Mouse (Mus musculus) frontal cortex, adult 2 months (tissue): Measurements from ENCODE around the gene Fblim1. TPM values are rescaled to one million over a fixed set of nuclear protein-coding genes. Genes with fewer than 3 reads are reported as not detected.

ENCODE experiments used
- DNase-seq, 2 experiments: peaks; one replicate each; pipeline ENCODE4 v3.0.0; 2022; ENCODE audit warnings: low spot score in 1 of 2; ENCODE audit errors: extremely low spot score in 1 of 2
- polyA plus RNA-seq: library from polyadenylated mRNA; depleted of rRNA; stranded (reverse); fragments of >200 nt; gene quantifications from 2 replicates; pipeline ENCODE4 v1.2.3, GENCODE M21; 2012

Fblim1 gene
- polyA plus RNA-seq, 1 experiment, result 1.0 TPM

DNA sequence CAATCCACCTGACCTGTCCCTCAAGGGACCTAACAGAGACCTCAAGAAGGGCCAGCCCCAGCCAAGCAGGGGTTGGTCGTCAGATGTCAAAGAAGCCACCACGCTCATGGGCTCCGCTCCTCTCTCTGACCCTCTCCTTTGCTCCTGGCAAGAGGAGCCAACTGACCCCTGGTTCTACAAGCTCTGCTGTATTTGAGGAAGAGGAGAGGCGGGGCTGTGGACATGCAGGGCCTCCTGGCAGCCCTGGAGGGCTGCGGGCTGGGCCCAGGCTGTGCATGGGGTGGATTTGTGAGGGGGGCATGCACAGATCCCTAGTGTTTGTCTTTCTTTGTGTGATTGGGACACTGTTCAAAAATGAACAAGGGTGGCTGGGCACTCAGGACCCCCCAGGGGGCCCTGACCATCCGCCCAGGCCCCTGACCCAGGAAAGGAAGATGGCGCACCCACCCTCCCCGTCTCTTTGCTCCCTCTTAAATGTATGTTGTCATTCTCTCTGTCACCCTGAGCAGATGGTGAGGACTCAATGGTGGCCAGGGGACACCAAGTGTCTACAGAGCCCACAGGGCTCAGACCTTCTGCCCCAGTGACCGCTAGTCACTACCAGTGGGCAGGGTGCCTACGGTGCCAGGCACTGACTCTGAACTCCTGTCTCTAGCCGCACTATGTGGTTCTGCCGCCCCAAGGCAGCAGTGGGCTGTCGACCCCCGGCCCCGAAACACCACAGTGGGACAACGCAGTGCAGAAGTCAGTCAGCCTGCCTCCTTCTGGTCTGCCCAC is 20.1 kb upstream of the Fblim1 start:
- no peak for DNase-seq

DNA sequence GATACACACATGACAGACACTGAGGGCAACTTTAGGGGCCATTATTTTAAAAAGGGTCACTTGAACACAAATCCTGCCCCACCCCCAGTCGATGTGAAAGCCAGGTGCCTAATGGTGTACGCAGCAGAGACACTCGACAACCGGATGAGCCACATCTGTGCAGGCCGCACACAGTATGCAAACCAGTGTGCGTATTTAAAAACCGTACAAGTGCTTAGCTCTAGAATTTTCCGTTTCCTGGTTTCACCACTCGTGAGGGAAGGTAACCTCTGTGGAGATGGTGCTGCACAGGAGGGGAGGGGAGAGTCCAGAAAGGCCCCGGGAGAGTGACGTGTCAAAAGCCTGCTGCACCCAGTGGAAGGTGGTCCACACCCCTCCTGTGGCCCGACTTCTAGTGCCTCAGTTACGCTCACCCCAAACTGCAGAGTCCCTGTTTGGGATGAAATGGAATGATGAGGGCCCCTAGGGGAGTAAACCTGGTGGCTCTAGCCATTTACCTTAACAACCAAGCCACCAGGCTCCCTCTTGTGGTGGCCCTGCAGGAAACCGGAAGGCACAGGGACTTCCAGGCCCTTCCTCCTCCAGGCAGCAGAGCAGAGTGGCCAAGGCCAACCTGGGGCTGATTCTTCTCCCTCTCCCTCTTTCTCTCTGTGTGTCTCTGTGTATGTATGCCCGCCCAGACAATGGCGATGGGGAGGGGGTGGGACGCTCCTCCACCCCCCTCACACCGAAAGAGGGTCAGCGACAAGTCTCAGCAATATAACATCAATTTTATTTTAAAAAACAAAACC is 19.3 kb upstream of the Fblim1 start:
- DNase-seq, result peak in 1 of 2 experiments; percentile 48

DNA sequence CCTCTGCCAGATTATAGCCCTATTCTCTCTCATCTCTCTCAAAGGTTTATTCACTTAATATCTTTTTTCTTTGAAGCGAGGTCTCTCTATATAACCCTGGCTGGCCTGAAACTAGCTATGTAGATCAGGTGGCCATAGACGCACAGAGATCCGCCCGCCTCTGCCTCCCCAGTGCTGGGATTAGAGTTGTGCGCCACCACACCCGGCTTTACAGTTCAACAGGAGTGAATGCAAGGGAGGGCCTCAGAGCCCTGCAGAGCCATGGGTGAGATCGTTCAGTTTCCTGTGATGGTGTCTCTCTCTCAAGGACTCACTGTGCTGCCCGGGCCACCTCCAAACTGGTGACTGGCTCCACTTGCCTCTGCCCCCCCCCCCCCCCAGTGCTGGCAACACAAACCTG is 18.2 kb upstream of the Fblim1 start:
- no peak for DNase-seq

DNA sequence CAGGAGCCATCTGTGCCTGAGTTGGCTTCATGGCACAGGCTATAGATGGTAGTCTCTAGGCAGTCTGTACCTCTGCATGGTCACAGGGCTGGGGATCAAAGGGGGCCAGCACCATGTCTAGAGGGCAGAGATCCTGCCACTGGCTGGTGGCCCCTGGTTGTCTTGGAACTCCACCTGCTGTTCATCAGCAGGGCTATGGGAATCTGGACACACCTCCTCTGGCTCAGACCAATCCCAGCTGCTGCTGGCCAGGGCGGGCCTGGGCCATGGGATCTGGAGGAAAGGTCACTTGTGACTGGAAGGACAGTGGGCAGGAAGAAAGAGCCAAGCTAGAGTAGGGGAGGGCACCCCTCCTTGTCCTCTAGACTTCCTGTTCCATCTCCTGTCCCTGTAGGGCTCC is 17.8 kb upstream of the Fblim1 start, which contains the start of gene Slc25a34:
Gene Slc25a34, minus strand, starts transcription at position 156 of the 400 bp plus-strand sequence.
- peak in 1 of 2 experiments; percentile 19 for DNase-seq

DNA sequence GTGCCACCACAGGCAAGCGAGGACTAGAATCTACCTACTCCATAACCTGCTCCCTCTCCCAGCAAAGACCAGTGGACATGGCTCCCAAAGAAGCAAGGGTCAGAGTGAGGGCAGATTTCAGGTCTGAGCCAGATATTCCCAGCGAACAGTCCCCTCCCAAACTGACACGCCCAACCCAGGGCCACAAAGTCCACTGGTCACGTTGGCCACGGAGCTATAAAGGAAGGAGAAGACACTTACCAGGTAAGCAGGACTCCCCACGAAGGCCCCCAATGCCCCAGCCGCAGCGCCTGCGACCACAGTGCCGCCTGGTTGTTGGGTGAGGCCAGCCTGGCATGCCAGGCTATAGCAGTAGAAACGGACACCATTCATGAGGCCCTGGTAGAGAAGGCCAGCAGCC is 17.1 kb upstream of the Fblim1 start:
- DNase-seq, result no peak

DNA sequence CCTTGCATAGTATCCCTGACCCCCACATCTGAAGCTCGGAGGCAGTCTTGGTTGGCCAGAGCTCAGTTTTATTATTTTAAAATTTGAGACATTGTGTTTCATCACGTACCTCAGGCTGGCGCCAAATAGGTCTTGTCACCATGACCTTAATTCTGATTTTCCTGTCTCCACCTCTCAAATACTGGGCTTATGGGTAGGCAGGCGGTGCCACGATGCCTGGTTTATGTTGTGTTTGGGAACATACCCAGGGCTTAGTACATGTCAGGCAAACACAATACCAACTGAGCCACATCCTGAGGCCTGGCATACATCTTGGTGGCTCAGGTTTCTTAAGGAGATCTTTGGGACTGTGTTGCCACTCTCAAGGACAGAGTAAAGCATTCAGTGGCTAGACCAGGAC is 16.7 kb upstream of the Fblim1 start:
- no peak for DNase-seq

DNA sequence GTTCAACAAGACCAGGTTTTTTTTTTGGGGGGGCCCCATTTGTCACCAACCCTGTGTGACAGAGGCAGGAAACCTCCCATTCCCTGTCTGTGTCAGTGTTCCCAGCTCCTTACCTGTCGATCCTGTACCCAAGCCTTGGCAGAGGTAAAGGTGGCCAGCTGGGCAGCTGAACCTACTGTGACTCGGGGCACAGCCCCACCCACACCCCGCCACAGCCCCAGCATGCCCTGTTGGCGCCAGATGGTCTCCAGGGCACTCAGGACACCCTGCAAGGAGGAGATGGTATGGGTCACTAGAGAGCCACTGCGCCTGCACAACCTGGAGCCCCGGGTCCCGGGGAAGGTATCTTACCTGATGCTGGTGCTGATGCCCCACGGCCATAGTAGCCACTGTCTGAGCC is 16.2 kb upstream of the Fblim1 start:
- no peak for DNase-seq

DNA sequence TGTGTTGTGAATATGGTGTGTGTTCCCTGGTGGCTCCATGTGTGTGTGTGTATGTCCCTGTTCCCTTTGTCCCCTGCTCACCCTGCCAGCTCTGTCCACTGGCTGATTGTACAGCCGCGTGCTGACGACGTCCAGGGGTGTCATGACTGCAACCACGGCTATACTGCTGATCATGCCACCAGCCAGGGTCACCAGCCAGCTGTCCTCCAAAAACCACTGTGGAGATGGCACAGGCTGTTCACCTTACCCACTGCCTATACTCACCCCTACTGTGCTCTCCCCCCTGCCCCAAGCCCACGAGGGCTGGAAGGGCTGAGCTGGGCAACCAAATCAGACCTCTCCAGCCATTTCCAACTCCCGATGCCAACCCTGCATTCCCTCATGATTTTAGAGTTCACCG is 15.4 kb upstream of the Fblim1 start:
- DNase-seq, result no peak

DNA sequence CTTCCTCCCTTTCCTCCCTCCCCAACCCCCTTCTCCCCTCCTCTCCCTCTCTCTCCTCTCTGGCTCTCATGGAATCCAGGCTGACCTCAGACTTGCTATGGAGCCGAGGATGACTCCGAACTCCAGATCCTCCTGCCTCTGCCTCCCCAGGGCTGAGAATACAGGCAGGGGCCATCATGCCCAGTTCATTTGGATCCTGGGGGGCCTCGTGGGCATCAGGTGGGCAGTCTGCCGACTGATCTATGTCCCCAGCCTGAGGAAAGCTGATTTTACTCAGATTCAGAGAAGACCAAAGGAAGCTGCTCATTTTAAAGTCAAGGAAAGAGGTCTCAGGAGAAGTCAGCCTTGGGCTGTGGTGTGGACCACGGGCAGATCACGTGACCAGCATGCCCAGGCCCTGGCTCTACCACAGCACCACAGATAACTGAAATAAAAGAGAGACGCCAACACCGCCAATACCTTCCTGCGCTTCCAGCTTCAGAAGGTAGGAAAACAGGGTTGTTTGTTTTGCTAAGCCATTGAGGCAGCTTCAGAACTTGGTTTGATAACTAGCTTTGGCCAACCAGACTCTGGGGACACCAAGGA is 13.5 kb upstream of the Fblim1 start:
- no peak for DNase-seq

DNA sequence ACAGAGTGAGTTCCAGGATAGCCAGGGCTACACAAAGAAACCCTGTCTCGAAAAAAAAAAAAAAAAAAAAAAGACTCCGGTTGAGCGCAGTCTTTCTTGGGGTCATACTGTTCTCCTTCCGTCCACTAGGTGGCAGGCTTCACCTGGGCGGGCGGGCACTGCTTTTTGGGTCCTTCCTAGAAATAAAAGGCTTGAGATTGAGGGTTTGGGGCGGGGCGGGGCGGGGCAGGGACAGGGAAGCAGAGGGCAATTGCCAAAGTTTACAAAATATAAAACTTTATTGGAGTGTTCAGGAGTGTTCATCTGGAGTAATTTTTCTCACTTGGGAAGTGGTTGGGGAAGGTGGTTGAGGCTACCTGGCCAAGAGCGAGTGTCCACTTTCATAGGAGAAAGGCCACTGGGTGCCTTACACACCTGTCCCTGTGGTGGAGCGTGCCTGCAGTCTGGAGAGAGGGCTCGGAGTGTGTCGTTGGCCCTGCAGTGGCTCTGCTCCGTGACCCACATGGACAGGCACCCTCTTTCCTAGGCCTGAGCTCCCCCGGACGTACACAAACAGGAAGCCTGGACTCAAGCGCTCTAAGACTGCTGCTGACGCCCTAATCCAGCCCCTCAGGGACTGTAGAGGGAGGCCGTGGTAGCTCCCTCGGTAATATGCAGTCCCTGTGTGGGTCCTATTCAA is 12.8 kb upstream of the Fblim1 start, which contains the start of gene Tmem82:
Gene Tmem82, minus strand, starts transcription at position 69 of the 679 bp plus-strand sequence.
- peak in 1 of 2 experiments; percentile 61 for DNase-seq

DNA sequence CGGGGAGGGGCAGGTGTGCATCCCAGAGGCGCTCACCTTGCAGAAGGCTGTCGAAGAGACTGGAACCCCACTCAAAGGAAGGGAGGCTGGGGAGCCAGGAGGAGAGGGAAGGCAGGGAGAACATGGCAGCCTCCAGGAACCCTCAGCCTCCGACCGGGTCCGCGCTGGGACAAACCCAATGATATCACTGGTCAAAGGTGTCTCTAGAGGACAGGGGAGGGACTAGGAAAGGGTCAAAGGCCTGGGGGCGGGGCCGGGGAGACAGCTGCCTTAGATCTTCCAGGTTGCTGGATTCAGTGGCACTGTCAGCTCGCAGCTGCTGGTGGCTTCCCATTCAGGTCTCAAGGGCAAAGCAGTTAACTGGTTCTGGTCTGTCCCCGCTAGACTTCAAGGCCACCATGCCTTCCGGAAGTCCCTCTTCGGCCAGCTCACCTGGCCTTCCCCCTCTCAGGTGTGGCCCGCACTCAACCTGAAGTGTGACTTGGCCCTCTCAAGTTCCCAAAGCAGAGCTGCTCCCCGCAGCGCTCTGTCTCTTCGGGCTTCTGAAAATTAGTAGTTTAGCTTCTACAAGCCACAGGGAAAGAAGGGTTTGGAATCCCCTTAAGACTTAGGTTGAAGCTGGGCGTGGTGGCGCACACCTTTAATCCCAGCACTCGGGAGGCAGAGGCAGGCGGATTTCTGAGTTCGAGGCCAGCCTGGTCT is 12.1 kb upstream of the Fblim1 start:
- DNase-seq, result no peak

DNA sequence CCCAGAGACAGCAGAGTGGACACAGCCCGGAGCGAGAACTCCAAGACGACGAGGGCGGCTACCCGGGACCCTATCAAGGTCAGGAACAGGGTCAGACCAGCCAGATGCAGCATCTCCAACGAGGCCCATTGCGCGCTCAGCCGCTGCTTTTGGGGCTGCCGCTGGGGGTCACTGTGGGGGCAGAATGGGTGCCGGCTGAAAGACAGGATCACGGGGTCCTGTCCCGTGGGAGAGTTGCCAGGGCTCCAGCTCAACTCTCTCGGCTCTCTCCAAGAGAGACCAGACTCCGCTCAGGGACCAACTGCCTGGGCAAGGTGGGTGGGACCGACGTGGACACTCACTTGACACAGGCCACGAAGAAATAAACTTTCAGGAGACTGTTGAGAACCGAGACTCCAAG is 11.4 kb upstream of the Fblim1 start:
- DNase-seq, result peak in 1 of 2 experiments; percentile 52

DNA sequence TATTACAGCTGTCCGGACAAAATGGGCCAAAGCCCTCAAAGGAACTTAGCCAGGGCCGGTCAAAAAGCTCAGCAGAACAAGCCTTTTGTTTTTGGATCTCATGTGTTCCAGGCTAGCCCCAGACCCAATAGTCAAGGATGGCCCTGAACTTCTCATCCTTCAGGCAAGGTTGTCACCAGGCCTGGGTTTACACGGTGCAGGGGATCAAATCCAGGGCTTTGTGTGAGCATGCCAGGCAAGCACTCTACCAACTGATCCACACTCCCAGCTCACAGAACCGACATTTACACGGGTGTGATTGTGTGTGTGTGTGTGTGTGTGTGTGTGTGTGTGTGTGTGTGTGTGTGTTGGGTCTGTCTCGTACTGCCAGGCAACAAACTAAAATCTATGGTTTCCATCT is 10.9 kb upstream of the Fblim1 start:
- DNase-seq, result no peak

DNA sequence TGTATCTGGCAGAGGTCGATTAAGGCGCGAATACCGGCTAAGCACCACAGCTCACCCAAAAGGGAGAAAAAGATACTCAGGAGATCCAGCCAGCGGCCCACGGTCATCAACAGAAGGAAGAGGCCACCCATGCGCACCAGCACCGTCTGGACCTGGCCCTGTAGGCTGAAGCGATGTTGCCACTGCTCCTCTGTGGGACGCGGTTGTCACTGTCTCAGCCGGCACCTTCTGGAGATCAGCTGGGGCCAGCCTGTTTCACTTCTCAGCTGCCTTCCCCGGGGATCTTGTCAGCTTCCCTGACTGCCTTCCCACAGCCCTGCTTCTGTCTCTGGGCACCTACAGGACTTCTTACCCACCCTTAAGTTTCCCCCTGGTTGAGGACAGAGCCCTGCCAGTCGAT is 9.1 kb upstream of the Fblim1 start:
- DNase-seq, result peak in 1 of 2 experiments; percentile 11

DNA sequence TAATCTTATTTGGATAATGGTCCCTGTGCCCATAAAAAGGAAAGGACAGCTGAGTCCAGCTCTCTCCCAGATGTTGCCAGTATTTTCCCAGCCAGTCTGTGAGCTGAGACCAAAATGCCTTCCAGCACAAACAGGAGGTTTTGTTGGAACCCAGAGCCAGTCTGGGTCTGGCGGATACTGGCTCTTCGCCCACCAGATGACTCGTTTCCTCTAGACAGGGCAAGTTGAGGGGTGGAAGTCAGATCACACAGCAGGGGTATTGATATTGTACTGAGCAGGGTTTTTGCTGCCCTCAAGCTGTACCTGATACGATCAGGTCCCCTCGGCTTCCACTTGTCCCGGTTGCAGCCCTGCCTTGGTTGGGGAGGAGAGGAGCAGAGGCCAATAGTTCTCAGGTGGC is 3.6 kb upstream of the Fblim1 start:
- no peak for DNase-seq

DNA sequence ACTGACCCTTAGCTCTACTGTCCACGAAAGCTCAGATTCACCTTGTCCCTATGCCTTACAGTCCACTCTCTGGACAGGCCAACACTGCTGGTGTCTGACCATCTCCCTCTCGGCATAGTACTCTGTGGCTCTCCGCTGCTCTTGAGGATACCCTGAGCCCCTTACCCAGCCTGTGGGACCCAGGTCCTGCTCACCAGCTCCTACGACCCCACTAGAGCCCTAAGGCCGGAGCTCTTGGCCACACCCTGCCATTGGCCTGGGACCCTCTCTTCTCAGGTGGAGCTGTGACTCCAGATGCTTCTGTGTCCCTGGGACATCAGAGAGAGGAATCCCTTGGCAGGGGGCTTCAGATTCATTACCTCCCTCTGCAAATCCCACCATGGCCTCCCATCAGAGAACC is 475 bp downstream of the Fblim1 start:
- DNase-seq, result no peak

DNA sequence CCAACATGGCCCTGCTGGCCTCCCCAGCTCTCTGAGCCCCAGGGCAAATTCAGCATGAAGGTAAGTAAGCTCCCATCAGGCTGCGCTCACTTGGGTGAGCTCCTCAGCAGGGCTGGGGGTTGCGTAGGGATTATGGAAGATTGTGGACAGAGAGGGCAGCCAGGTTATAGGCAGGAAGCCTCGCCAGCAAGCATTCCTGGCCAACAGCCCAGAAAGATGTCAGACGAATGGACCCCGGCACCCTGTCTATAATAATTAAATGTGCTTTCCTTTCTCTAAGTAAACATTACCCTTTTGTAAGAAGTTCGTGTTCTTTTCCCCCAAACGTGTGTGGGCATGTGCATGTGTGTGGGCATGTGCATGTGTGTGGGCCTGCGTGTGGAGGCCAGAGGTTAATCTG is 1.4 kb downstream of the Fblim1 start:
- no peak for DNase-seq

DNA sequence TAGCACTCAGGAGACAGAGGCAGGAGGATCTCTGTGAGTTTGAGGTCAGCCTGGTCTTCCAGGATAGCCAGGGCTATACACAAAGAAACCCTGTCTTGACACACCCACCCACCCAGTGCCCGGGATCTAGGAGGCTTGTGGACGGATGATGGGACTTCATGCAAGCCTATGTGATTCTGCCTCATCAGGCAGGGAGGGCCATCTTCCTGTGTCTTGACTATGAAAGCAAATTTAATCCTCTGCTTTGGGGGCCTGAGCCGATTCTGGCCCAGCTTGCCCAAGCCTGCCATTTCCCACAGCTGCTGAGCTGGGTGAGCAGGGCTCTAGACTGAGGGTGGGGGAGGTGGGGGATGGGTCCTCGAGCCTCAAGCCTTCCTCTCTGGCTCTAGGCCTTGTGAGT is 2.0 kb downstream of the Fblim1 start:
- DNase-seq, result no peak

DNA sequence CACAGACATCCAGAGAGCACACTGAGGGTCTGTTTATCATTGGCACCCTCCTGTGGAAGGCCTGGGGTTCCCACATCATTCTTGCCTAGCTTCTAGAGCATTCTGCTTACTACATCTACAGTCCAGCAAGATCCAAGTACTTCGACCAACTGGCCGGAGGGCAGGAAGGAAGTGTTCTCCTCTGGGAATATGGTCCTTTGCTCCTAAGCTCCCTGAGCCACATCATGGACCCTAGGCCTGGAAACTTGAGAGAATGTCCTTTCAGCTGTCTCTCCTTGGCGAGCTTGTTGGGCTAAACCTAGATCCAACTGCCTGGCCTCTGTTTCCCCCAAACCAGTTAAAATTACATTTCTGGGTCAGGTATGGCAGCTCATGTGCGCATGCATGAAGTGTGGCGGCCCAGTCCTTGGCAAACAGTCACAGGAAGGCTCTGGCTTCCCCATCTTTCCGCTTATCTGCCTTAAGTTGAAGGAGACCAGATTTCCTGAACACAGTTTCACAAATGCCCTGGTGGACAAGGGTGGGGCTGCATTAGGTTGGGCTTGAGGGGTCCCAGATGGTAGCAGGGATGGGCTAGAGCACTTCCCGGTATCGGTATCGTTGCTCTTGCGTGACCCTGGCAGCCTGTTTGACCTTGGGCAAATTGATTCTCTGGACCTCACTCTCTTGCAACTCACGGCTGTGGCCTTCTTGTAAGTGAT is 3.2 kb downstream of the Fblim1 start:
- DNase-seq, result no peak
